Mouse (Mus musculus): Measurements from ENCODE around the gene Il20ra. TPM values are rescaled to one million over a fixed set of nuclear protein-coding genes. Genes with fewer than 3 reads are reported as not detected.
"Not testable (repeated sequence)": the region's sequence is repeated elsewhere in the genome, so short reads cannot be mapped to it uniquely, and the experiment has no call there.

Il20ra gene
- polyA plus RNA-seq, 1 experiment from 2014 or later = 0.06 TPM

GRCm38 (mm10) chr10:19711020-19711419 is 1.4 kb upstream of the Il20ra start:
- Histone ChIP-seq H3K4me3 (no peak overlapping the region), H3K27me3 (ENCODE audit: low read depth, poor library complexity, severe bottlenecking) (peaks cover 38% of the 10 kb centered on the region), H3K36me3 (no peaks in the 10 kb centered on the region), H3K4me1 (peaks cover 7% of the 10 kb centered on the region), H3K27ac (no peak overlapping the region), H3K9me3 (replicated peaks) (no peaks in the 10 kb centered on the region)
- DNase-seq (ENCODE audit: low spot score) = no peak
- WGBS = 88% methylated on average over 3 of the region's 3 CpGs

- WGBS = 49% methylated on average over 7 of the region's 7 CpGs
- Histone ChIP-seq H3K27ac (no peak overlapping the region), H3K9me3 (replicated peaks) (no peaks in the 10 kb centered on the region), H3K4me3 (no peak overlapping the region), H3K36me3 (no peaks in the 10 kb centered on the region), H3K27me3 (ENCODE audit: low read depth, poor library complexity, severe bottlenecking) (peaks cover 38% of the 10 kb centered on the region), H3K4me1 (peaks cover 9% of the 10 kb centered on the region)
- no peak for DNase-seq (ENCODE audit: low spot score)
Measured at GRCm38 (mm10) chr10:19711551-19712171, 709 bp upstream of the Il20ra start.

GRCm38 (mm10) chr10:19718627-19719026 is 6.3 kb downstream of the Il20ra start:
- H3K27ac ChIP-seq = no peak overlapping the region
- no peak overlapping the region for H3K4me3 ChIP-seq
- DNase-seq (ENCODE audit: low spot score) = no peak
- no peaks in the 10 kb centered on the region for H3K36me3 ChIP-seq
- 87% methylated on average over 3 of the region's 3 CpGs for WGBS
- peaks cover 9% of the 10 kb centered on the region for H3K27me3 ChIP-seq (ENCODE audit: low read depth, poor library complexity, severe bottlenecking)
- H3K4me1 ChIP-seq = peaks cover 8% of the 10 kb centered on the region; the same call in 1 of the 2 replicates
- no peaks in the 10 kb centered on the region for H3K9me3 ChIP-seq (replicated peaks)

GRCm38 (mm10) chr10:19722320-19722719 is 9.9 kb downstream of the Il20ra start:
- Histone ChIP-seq H3K36me3 (no peaks in the 10 kb centered on the region), H3K4me1 (peaks cover 4% of the 10 kb centered on the region; the same call in 1 of the 2 replicates), H3K4me3 (no peak overlapping the region), H3K9me3 (replicated peaks) (no peaks in the 10 kb centered on the region), H3K27me3 (ENCODE audit: low read depth, poor library complexity, severe bottlenecking) (no peaks in the 10 kb centered on the region), H3K27ac (no peak overlapping the region)
- DNase-seq (ENCODE audit: low spot score) = no peak
- 78% methylated on average over 3 of the region's 3 CpGs for WGBS

GRCm38 (mm10) chr10:19724158-19724832 is 11.9 kb downstream of the Il20ra start:
- no peak overlapping the region for H3K4me3 ChIP-seq
- no peaks in the 10 kb centered on the region for H3K27me3 ChIP-seq (ENCODE audit: low read depth, poor library complexity, severe bottlenecking)
- H3K36me3 ChIP-seq = no peaks in the 10 kb centered on the region
- peaks cover 4% of the 10 kb centered on the region; the same call in 1 of the 2 replicates for H3K4me1 ChIP-seq
- DNase-seq (ENCODE audit: low spot score) = no peak
- H3K27ac ChIP-seq = no peak overlapping the region
- WGBS = 94% methylated on average over 11 of the region's 11 CpGs
- H3K9me3 ChIP-seq (replicated peaks) = no peaks in the 10 kb centered on the region

GRCm38 (mm10) chr10:19738442-19738841 is 26.1 kb downstream of the Il20ra start:
- not testable (repeated sequence) for H3K27ac ChIP-seq; DNase-seq (ENCODE audit: low spot score); H3K27me3 ChIP-seq (ENCODE audit: low read depth, poor library complexity, severe bottlenecking); H3K4me1 ChIP-seq; H3K36me3 ChIP-seq; H3K4me3 ChIP-seq; H3K9me3 ChIP-seq (replicated peaks)
- WGBS = 97% methylated on average over 2 of the region's 2 CpGs

GRCm38 (mm10) chr10:19745662-19746061 is 33.3 kb downstream of the Il20ra start:
- Histone ChIP-seq H3K4me1 (no peaks in the 10 kb centered on the region), H3K27me3 (ENCODE audit: low read depth, poor library complexity, severe bottlenecking) (no peaks in the 10 kb centered on the region), H3K36me3 (no peaks in the 10 kb centered on the region), H3K4me3 (no peak overlapping the region), H3K27ac (no peak overlapping the region), H3K9me3 (replicated peaks) (no peaks in the 10 kb centered on the region)
- DNase-seq (ENCODE audit: low spot score) = no peak
- 58% methylated on average over 1 of the region's 1 CpGs for WGBS

GRCm38 (mm10) chr10:19746156-19746555 is 33.8 kb downstream of the Il20ra start:
- no peak overlapping the region for H3K4me3 ChIP-seq
- WGBS = 79% methylated on average over 1 of the region's 1 CpGs
- DNase-seq (ENCODE audit: low spot score) = no peak
- no peaks in the 10 kb centered on the region for H3K4me1 ChIP-seq
- H3K36me3 ChIP-seq = no peaks in the 10 kb centered on the region
- H3K27ac ChIP-seq = no peak overlapping the region
- no peaks in the 10 kb centered on the region for H3K27me3 ChIP-seq (ENCODE audit: low read depth, poor library complexity, severe bottlenecking)
- H3K9me3 ChIP-seq (replicated peaks) = no peaks in the 10 kb centered on the region

GRCm38 (mm10) chr10:19747661-19748060 is 35.3 kb downstream of the Il20ra start:
- no peaks in the 10 kb centered on the region for H3K9me3 ChIP-seq (replicated peaks)
- WGBS = 82% methylated on average over 4 of the region's 4 CpGs
- H3K36me3 ChIP-seq = no peaks in the 10 kb centered on the region
- no peak overlapping the region for H3K4me3 ChIP-seq
- no peak for DNase-seq (ENCODE audit: low spot score)
- no peak overlapping the region for H3K27ac ChIP-seq
- no peaks in the 10 kb centered on the region for H3K4me1 ChIP-seq
- H3K27me3 ChIP-seq (ENCODE audit: low read depth, poor library complexity, severe bottlenecking) = no peaks in the 10 kb centered on the region

- whole genome bisulfite sequencing = 98% methylated on average over 2 of the region's 2 CpGs
- H3K4me1 ChIP-seq = no peaks in the 10 kb centered on the region
Measured at GRCm38 (mm10) chr10:19765459-19765858, 53.1 kb downstream of the Il20ra start.

GRCm38 (mm10) chr10:19779092-19779491 is 66.7 kb downstream of the Il20ra start:
- Histone ChIP-seq H3K4me3 (no peak overlapping the region), H3K27me3 (ENCODE audit: low read depth, poor library complexity, severe bottlenecking) (no peaks in the 10 kb centered on the region), H3K36me3 (no peaks in the 10 kb centered on the region), H3K9me3 (replicated peaks) (no peaks in the 10 kb centered on the region), H3K27ac (no peak overlapping the region), H3K4me1 (no peaks in the 10 kb centered on the region)
- DNase-seq (ENCODE audit: low spot score) = no peak
- 88% methylated on average over 12 of the region's 12 CpGs for WGBS

More at GRCm38 (mm10) chr10:19765459-19765858, 53.1 kb downstream of the Il20ra start:
- Histone ChIP-seq H3K36me3 (no peaks in the 10 kb centered on the region), H3K27me3 (ENCODE audit: low read depth, poor library complexity, severe bottlenecking) (no peaks in the 10 kb centered on the region), H3K9me3 (replicated peaks) (no peaks in the 10 kb centered on the region), H3K4me3 (no peak overlapping the region), H3K27ac (no peak overlapping the region)
- DNase-seq (ENCODE audit: low spot score) = no peak

GRCm38 (mm10) chr10:19781365-19781764 is 69.0 kb downstream of the Il20ra start:
- no peaks in the 10 kb centered on the region for H3K27me3 ChIP-seq (ENCODE audit: low read depth, poor library complexity, severe bottlenecking)
- no peaks in the 10 kb centered on the region for H3K4me1 ChIP-seq
- no peak overlapping the region for H3K27ac ChIP-seq
- H3K36me3 ChIP-seq = no peaks in the 10 kb centered on the region
- no peaks in the 10 kb centered on the region for H3K9me3 ChIP-seq (replicated peaks)
- DNase-seq (ENCODE audit: low spot score) = no peak
- 89% methylated on average over 5 of the region's 5 CpGs for WGBS
- H3K4me3 ChIP-seq = no peak overlapping the region

- Histone ChIP-seq H3K36me3 (no peaks in the 10 kb centered on the region), H3K4me1 (no peaks in the 10 kb centered on the region), H3K27ac (no peak overlapping the region), H3K27me3 (ENCODE audit: low read depth, poor library complexity, severe bottlenecking) (no peaks in the 10 kb centered on the region), H3K9me3 (replicated peaks) (peaks cover 2% of the 10 kb centered on the region; the same call in 1 of the 2 replicates), H3K4me3 (no peak overlapping the region)
- DNase-seq (ENCODE audit: low spot score) = no peak
- 86% methylated on average over 8 of the region's 8 CpGs for WGBS
Measured at GRCm38 (mm10) chr10:19794996-19795395, 82.6 kb downstream of the Il20ra start.
